Mouse (Mus musculus) lung, postnatal 14 days (tissue): ENCODE measurements around the gene Uckl1.

ENCODE experiments used
- DNase-seq: peaks from one replicate; pipeline ENCODE4 v3.0.0; 2021

Gene Uckl1

GRCm38 (mm10) chr2:181589011-181589731 is 4.5 kb upstream of the Uckl1 start:
- no peak for DNase-seq

DNA sequence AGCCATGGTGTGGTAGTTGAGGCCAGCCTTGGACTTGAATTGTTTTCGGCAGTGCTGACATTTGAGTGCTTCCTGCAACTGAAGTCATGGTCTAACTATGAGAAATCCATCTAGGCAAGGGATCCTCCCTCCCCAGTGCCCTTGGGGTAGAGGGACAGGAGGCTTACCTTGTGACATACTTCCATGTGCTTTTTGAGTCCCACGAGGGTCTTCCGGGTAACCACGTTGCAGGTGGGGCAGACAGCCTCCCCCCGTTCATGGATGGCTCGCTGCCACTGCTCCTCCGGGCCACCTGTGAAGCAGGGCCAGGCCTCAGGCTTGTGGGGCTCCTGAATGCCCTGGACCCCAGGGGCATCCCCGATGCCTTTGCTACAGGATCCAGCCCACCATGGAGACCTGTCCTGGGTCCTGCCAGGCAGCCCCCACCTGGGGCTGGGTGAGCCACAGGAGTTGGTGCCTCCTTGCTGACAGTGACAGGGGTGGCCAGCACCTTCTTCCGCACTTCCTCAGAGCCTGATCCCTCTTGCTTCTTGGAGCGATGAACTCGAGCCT is 3.6 kb upstream of the Uckl1 start:
- DNase-seq = no peak

DNA sequence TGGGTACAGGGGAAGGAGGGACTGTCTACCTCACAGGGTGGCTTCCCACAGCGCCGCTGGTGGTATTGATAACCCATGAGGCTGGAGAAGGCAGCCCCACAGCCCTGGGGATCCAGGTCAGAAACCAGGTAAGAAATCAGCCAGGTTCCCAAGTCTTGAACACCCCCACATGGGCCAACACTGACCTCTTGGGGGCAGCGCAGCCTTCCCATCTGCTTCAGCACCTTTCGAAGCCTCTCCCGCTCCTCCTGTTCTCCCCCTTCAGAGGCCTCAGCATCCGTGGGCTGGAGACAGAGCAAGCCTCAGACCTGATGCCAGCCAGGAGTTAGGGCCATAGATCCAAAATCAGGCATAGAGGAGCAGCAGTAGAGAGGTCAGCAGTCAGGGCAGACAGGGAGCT is 3.1 kb upstream of the Uckl1 start:
- DNase-seq = no peak

- no peak for DNase-seq
These were observed 1.4 kb upstream of the Uckl1 start for GRCm38 (mm10) chr2:181586124-181586523.

GRCm38 (mm10) chr2:181585506-181585905 is 814 bp upstream of the Uckl1 start:
- no peak for DNase-seq

GRCm38 (mm10) chr2:181583460-181584257 is 1.0 kb downstream of the Uckl1 start:
- no peak for DNase-seq

GRCm38 (mm10) chr2:181582939-181583338 is 1.8 kb downstream of the Uckl1 start:
- DNase-seq = no peak

DNA sequence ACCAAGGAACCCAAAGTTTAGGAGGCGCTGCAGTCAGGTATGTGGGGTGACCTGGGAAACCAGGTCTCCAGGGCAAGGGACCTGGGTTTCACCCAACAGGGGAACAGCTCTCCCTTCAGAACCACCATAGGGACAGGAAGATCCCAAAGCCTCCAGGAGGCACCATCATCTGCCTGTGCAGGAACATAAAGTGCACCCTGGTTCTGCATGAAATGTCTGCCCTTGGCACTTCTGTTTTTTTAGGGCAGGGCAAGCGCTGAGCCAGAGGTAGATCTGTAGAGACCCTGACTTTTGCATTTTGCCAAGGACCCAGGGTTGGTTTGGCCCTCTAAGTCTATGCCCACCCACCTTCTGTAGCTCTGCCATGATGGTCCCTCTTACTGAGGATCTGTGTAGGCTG is 2.3 kb downstream of the Uckl1 start:
- no peak for DNase-seq

GRCm38 (mm10) chr2:181581402-181582120 is 3.1 kb downstream of the Uckl1 start:
- DNase-seq = peak; percentile 87

DNA sequence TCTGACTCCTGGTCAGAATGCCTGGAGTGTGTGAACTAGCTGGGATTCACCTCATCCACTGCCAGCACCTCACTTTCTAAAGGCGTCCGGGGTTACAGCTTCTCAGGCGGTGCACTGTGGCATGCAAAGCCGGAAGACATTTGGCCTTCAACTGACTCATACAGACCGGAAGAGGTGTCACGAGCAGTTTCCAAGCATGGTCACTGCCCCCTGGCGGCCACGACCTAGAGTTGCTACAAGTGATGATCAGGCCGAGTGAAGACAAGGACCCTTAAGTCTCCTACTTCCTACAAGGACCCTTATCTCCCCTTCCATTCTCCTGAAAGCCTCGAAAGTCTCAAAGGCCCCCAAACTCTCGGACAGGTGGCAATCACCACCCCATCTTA is 3.7 kb downstream of the Uckl1 start:
- peak; percentile 86 for DNase-seq

- DNase-seq = no peak
These were observed 4.4 kb downstream of the Uckl1 start for GRCm38 (mm10) chr2:181580131-181580772.

GRCm38 (mm10) chr2:181579681-181580080 is 5.0 kb downstream of the Uckl1 start:
- no peak for DNase-seq

GRCm38 (mm10) chr2:181578790-181579618 is 5.7 kb downstream of the Uckl1 start:
- DNase-seq = no peak

DNA sequence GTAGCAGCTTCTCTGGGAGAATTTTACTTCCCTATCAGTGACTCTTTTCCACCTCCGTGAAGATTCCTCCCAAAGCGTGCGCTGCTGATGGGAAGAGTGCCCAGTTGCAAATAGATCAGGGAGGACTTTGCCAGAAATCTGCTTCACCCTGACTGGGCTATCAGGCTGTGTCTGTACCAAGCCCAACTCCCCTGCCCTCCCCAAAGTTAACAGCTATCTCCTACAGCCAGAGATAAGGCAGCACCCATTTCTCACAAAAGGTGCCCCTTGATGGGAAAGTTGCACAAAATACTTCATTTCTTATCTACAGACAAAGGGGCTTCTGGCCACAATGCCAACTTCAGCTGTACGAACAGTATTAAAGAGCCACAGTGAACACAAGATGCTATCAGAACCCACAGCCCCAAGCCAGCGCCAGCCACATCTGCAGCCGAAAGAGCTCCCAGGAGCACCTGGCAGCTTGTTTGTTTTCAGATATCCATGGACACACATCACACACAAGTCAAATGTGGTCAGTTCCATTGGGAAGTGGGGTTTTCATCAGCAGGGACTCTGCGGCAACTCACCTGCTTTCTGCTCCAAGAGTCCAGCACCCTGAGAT is 6.6 kb downstream of the Uckl1 start:
- DNase-seq = no peak

DNA sequence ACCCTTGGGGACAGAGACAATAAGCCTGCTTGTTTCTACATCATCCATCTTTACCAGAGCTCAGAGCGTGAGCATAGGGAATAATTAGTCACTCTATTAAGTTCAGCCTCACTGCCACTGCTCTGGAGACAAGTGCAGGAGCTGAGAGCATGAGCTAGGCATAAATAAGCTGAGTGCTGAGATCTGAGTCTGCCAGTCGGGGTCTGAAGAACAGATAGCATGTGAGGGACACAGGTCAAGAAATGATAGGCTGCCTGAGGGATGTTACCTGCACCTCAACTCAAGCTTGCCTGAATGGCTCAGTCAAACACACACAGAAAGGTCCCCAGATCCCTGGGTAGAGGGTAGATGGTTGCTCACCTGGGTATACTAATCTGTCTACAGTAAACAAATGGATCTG is 7.6 kb downstream of the Uckl1 start:
- no peak for DNase-seq

DNA sequence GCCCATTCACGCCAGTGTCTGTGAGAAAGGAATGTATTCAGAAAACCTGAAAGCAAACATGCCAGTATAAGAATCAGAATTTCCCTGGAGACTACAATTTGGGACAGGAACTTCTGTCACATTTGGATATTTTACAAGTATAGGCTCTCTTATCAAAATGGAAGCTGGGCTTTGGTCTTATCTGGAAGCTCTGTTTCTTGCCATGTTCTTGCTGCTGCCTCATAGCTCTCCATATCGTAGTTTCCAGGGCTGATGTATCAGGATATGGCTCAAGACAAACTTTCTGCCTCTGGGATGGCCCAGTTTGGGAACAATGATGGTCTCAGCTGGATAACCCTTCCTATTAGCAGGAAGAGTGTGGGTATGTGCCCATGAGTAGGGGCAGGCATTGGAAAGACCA is 8.1 kb downstream of the Uckl1 start:
- DNase-seq = no peak

DNA sequence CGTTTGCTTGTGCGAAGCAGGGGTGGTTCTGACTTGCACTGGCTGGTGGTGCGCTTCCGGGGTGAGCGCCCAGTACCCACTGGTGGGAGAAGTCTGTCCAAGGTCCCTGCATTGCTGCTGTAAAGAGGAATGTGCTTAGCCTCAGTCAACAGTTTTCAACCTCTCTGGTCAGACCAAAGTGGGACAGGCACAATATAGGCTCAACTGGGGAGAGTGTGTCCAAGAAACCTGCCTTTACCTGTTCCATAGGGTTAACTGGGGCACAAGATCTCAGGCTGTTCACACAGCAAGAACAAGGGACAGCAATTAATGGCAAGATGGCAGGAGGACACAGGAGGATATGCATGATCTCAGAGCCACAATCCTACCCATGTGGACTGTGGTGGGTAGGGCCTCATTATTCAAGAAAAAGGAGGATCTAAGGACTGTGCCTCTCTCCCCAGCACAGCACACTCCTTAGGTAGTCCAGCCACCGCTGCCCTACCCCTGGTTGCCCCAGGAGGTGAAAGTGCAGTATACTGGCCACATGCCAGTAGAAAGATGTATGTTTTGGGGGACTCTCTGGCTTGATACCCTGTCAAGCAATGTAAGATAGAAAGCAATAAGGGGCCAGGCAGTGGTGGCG is 9.7 kb downstream of the Uckl1 start:
- DNase-seq = no peak

- no peak for DNase-seq
These were observed 10.7 kb downstream of the Uckl1 start for GRCm38 (mm10) chr2:181573961-181574360.

DNA sequence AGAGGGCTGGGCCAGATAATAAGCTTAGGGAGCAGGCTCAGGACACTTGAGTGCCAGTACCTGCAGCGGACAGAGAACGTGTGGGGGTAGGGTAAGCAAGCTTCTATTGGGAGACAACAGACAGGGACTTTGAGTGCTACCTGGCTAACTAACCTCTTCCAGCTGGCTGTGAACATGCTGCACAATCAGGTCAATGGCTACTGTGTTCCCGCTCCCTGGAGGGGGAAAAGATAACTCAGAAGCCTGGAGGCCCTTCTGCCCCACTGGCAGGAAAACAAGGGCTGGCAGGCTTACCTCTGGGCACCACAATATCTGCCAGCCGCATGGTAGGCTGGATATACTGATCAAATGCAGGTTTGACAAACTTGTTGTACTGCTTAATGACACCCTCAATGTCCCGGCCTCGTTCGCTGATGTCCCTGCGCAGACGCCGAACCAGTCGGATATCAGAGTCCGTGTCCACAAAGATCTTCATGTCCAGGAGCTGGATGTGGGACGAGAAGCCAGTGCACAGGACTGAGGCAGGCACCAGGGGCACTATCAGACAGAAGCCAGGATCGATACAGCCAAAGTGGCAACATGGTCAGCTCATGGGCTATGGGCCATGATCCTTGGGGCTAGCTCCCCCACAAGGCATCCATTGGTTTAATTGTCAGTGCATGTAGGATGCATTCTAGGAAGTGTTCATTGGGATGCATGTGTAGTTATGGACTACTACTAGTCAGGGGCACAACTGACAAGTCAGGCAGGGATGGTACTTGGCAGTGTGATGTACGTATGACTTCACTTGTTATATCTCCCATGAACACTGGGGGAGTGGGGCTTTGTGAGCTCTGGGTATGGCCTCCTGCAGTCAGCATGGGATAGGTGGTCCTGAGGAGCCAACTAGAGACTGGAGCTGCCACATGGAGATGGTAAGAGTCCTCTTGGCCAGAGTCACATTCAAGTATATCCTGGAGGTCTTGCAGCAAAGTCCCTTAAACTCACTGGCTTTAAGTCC is 11.5 kb downstream of the Uckl1 start:
- no peak for DNase-seq
